Mouse (Mus musculus): ENCODE measurements around the gene H2-M5. TPM values are rescaled to one million over a fixed set of nuclear protein-coding genes. Genes with fewer than 3 reads are reported as not detected.
"Not testable (repeated sequence)": the region's sequence is repeated elsewhere in the genome, so short reads cannot be mapped to it uniquely, and the experiment has no call there.

The H2-M5 gene
- 3.5 and 4.1 TPM in 2 replicates for polyA plus RNA-seq (2012; rRNA removed)

DNA sequence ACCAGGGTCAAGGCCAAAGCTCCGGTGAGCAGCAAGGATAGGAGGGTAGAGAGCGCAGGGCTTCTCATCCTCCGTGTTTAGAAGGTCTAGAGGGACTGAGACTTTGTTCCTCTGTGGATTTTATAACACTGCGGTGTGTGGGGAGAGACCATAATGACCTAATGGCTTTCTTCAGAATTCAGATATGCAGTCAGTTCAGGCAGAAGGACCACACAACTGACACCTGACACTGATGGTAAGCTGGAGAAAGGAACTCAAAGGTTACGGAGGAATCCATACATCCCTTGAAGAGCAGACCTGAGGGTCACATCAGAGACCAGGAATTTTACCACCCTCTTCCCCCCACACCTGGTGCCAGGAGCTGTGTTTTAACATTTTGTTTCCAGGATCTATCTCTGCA lies at the start of gene H2-M5:
H2-M5 (minus strand) TSS at position 101 of the 400 bp plus-strand sequence.
- H3K4me3 ChIP-seq (ENCODE audit: insufficient read depth, low read length), result no peak within 1 kb of the TSS
- TF ChIP-seq POLR2A (IDR thresholded peaks at IDR 0.05; ENCODE audit: extremely low read depth, insufficient read depth, low read length), result no peak
- TF ChIP-seq CTCF (IDR thresholded peaks at IDR 0.05; ENCODE audit: extremely low read depth, insufficient read depth, low read length), result no peak
- H3K27ac ChIP-seq (ENCODE audit: insufficient read depth, low read length), result no peak within 1 kb of the TSS
- H3K4me1 ChIP-seq (ENCODE audit: control insufficient read depth, insufficient read depth, low read length), result peaks cover 3% of the 10 kb centered on the region; the same call in 1 of the 2 replicates

DNA sequence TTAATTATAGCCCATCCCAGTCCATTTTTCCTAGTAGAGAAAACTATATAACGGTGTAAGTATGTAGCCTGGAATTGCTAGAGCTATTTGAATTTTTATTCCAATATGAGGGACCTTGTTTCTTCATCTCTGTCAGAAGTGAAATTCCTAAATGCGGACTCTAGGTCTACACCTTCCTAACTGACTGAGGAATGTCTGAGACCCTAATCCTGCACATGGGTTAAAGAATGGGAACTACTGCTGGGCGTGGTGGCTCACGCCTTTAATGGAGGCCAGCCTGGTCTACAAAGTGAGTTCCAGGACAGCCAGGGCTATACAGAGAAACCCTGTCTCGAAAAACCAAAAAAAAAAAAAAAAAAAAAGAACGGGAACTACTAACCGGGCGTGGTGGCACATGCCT lies 39.8 kb upstream of the H2-M5 start:
- no peak overlapping the region for H3K27ac ChIP-seq (ENCODE audit: insufficient read depth, low read length)
- TF ChIP-seq POLR2A (IDR thresholded peaks at IDR 0.05; ENCODE audit: extremely low read depth, insufficient read depth, low read length) (no peak), CTCF (IDR thresholded peaks at IDR 0.05; ENCODE audit: extremely low read depth, insufficient read depth, low read length) (no peak)
- peak overlapping the region; percentile 42; the same call in 1 of the 2 replicates for H3K4me3 ChIP-seq (ENCODE audit: insufficient read depth, low read length)
- no peaks in the 10 kb centered on the region for H3K4me1 ChIP-seq (ENCODE audit: control insufficient read depth, insufficient read depth, low read length)

GRCm38 (mm10) chr17:37028683-37029120 lies 39.4 kb upstream of the H2-M5 start:
- H3K4me1 ChIP-seq (ENCODE audit: control insufficient read depth, insufficient read depth, low read length), result no peaks in the 10 kb centered on the region
- H3K4me3 ChIP-seq (ENCODE audit: insufficient read depth, low read length), result peak overlapping the region; percentile 42
- TF ChIP-seq POLR2A (IDR thresholded peaks at IDR 0.05; ENCODE audit: extremely low read depth, insufficient read depth, low read length), result peak; percentile 44
- no peak for TF ChIP-seq CTCF (IDR thresholded peaks at IDR 0.05; ENCODE audit: extremely low read depth, insufficient read depth, low read length)
- peak overlapping the region; percentile 76 for H3K27ac ChIP-seq (ENCODE audit: insufficient read depth, low read length)

- Histone ChIP-seq H3K4me1 (ENCODE audit: control insufficient read depth, insufficient read depth, low read length) (no peaks in the 10 kb centered on the region), H3K27ac (ENCODE audit: insufficient read depth, low read length) (peak overlapping the region; percentile 17; the same call in 1 of the 2 replicates), H3K4me3 (ENCODE audit: insufficient read depth, low read length) (peak overlapping the region; percentile 42)
- TF ChIP-seq CTCF (IDR thresholded peaks at IDR 0.05; ENCODE audit: extremely low read depth, insufficient read depth, low read length), result no peak
- no peak for TF ChIP-seq POLR2A (IDR thresholded peaks at IDR 0.05; ENCODE audit: extremely low read depth, insufficient read depth, low read length)
Measured at GRCm38 (mm10) chr17:37028212-37028611, 38.9 kb upstream of the H2-M5 start.

- H3K4me1 ChIP-seq (ENCODE audit: control insufficient read depth, insufficient read depth, low read length), result no peaks in the 10 kb centered on the region
- TF ChIP-seq POLR2A (IDR thresholded peaks at IDR 0.05; ENCODE audit: extremely low read depth, insufficient read depth, low read length), result no peak
- no peak for TF ChIP-seq CTCF (IDR thresholded peaks at IDR 0.05; ENCODE audit: extremely low read depth, insufficient read depth, low read length)
- no peak overlapping the region for H3K4me3 ChIP-seq (ENCODE audit: insufficient read depth, low read length)
- no peak overlapping the region for H3K27ac ChIP-seq (ENCODE audit: insufficient read depth, low read length)
Measured at GRCm38 (mm10) chr17:37027486-37027885, 38.1 kb upstream of the H2-M5 start.

GRCm38 (mm10) chr17:37026425-37026824 lies 37.1 kb upstream of the H2-M5 start:
- Histone ChIP-seq H3K4me3 (ENCODE audit: insufficient read depth, low read length) (no peak overlapping the region), H3K4me1 (ENCODE audit: control insufficient read depth, insufficient read depth, low read length) (no peaks in the 10 kb centered on the region), H3K27ac (ENCODE audit: insufficient read depth, low read length) (no peak overlapping the region)
- TF ChIP-seq POLR2A (IDR thresholded peaks at IDR 0.05; ENCODE audit: extremely low read depth, insufficient read depth, low read length) (no peak), CTCF (IDR thresholded peaks at IDR 0.05; ENCODE audit: extremely low read depth, insufficient read depth, low read length) (no peak)

- Histone ChIP-seq H3K4me1 (ENCODE audit: control insufficient read depth, insufficient read depth, low read length) (peaks cover 4% of the 10 kb centered on the region; the same call in 1 of the 2 replicates), H3K4me3 (ENCODE audit: insufficient read depth, low read length) (peak within 1 kb of the TSS; percentile 32; the same call in 1 of the 2 replicates), H3K27ac (ENCODE audit: insufficient read depth, low read length) (peak within 1 kb of the TSS; percentile 97)
- TF ChIP-seq POLR2A (IDR thresholded peaks at IDR 0.05; ENCODE audit: extremely low read depth, insufficient read depth, low read length) (0 out of 2 replicates have a peak, but pooled peaks have one; percentile 26), CTCF (IDR thresholded peaks at IDR 0.05; ENCODE audit: extremely low read depth, insufficient read depth, low read length) (no peak)
Measured at GRCm38 (mm10) chr17:37022628-37023576, 33.6 kb upstream of the H2-M5 start, which contains the start of gene Mog. Gene Mog (minus strand): TSS chr17:37023398.

- H3K4me3 ChIP-seq (ENCODE audit: insufficient read depth, low read length); H3K27ac ChIP-seq (ENCODE audit: insufficient read depth, low read length); H3K4me1 ChIP-seq (ENCODE audit: control insufficient read depth, insufficient read depth, low read length): not testable (repeated sequence)
Measured at GRCm38 (mm10) chr17:37019242-37019641, 29.9 kb upstream of the H2-M5 start.

DNA sequence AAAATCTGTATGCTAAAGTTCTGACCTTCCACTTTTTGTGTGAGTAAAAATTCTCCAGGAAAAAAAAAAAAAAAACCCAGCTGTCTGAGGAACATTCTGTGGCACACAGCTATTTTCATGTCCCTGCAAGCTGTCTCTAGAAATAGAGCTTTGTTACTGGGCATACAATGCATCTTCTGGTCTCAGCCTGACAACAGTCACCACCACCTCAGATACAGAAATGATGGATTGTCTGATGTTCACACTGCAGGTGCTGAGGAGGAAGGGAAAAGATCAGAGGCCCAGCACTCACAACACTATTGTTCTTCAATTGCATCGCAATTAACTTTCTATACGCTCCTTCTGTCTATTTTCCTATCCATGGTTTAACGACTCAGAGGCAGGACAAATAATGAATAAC lies 29.0 kb upstream of the H2-M5 start:
- no peak overlapping the region for H3K4me3 ChIP-seq (ENCODE audit: insufficient read depth, low read length)
- TF ChIP-seq POLR2A (IDR thresholded peaks at IDR 0.05; ENCODE audit: extremely low read depth, insufficient read depth, low read length), result no peak
- TF ChIP-seq CTCF (IDR thresholded peaks at IDR 0.05; ENCODE audit: extremely low read depth, insufficient read depth, low read length), result no peak
- peaks cover 4% of the 10 kb centered on the region; the same call in 1 of the 2 replicates for H3K4me1 ChIP-seq (ENCODE audit: control insufficient read depth, insufficient read depth, low read length)
- H3K27ac ChIP-seq (ENCODE audit: insufficient read depth, low read length), result peak overlapping the region; percentile 95; the same call in 1 of the 2 replicates

DNA sequence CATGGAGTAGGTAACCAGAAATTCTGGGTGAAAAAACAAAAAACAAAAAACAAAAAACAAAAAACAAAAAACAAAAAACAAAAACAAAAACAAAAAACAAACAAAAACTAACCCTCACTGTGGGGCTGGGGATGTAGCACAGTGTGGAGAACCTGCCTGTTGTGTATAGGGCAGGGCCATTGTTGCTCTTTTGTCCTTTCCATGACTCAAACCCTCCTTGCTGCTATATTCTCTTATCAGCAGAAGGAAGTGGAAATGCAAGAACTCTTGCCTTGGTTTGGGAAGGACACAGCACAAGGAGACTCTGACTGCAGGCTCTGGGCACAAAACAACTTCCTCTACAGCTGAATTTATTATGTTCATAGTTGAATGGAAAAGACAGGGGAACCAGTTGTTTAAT lies 27.0 kb upstream of the H2-M5 start:
- Histone ChIP-seq H3K27ac (ENCODE audit: insufficient read depth, low read length) (no peak overlapping the region), H3K4me1 (ENCODE audit: control insufficient read depth, insufficient read depth, low read length) (peaks cover 4% of the 10 kb centered on the region; the same call in 1 of the 2 replicates), H3K4me3 (ENCODE audit: insufficient read depth, low read length) (no peak overlapping the region)
- TF ChIP-seq POLR2A (IDR thresholded peaks at IDR 0.05; ENCODE audit: extremely low read depth, insufficient read depth, low read length) (no peak), CTCF (IDR thresholded peaks at IDR 0.05; ENCODE audit: extremely low read depth, insufficient read depth, low read length) (no peak)

Data from cortical plate, adult 2 months (tissue).